ENCODE assay signal across 9 mouse cellular contexts in genomic region chr1:130979455-130979854, GRCm38 (mm10). TPM values are rescaled to one million over a fixed set of nuclear protein-coding genes. Genes with fewer than 3 reads are reported as not detected.
A peak's percentile ranks its signal among the peaks of the same experiment; 100 is the strongest.
DNase-seq lines count a peak whose midpoint lies in the region; ATAC-seq and TF ChIP-seq lines count a peak whose summit lies in the region.
"Had no signal": no experiment of that assay in that cellular context is flagged by ENCODE, and none has a peak within 500 bp of the region (broad histone marks: within the 10 kb centered on the region; RNA-seq: fewer than 3 reads in every experiment).

No protein-coding gene starts in this region.

- no peak for TF ChIP-seq POLR2A in kidney, adult 2 months (IDR thresholded peaks at IDR 0.05; ENCODE audit: low read depth, low read length)
- no peak for TF ChIP-seq POLR2A in CH12.LX (IDR thresholded peaks at IDR 0.05; ENCODE audit: low read depth, low read length)

- H3K27ac ChIP-seq in kidney, adult 2 months (ENCODE audit: insufficient read depth, low read depth, low read length): no peak overlapping the region
- no peak overlapping the region for H3K27ac ChIP-seq in CH12.LX (ENCODE audit: insufficient read depth, low read depth)
- no peak overlapping the region for H3K27ac ChIP-seq in layer of hippocampus, adult 2 months
- H3K27ac ChIP-seq in forebrain, embryonic 12.5 days: no peak overlapping the region
- H3K27ac ChIP-seq: lung, embryonic 15.5 days had no signal

- TF ChIP-seq RAD21 in CH12.LX (IDR thresholded peaks at IDR 0.05; ENCODE audit: low read depth, low read length): peak; percentile 76

- H3K36me3 ChIP-seq in kidney, adult 2 months (ENCODE audit: control insufficient read depth, insufficient read depth, low read length): no peaks in the 10 kb centered on the region
- H3K36me3 ChIP-seq in CH12.LX (replicated peaks in 1 of 2; ENCODE audit: control insufficient read depth in 1 of 2, insufficient read depth in 1 of 2, low read length in 1 of 2): no peaks in the 10 kb centered on the region
- no peaks in the 10 kb centered on the region for H3K36me3 ChIP-seq in forebrain, embryonic 12.5 days (replicated peaks)
- H3K36me3 ChIP-seq: lung, embryonic 15.5 days had no signal

- WGBS in kidney, adult 2 months: 47% methylated on average over 1 of the region's 1 CpGs
- 60% methylated on average over 1 of the region's 1 CpGs for WGBS in forebrain, embryonic 12.5 days

- peak; percentile 74 for TF ChIP-seq CTCF in kidney, adult 2 months (conservative IDR thresholded peaks at IDR 0.05; ENCODE audit: insufficient read depth, insufficient read length, low read depth, low read length)
- TF ChIP-seq CTCF in CH12.LX (conservative IDR thresholded peaks at IDR 0.05 in 1 of 2, IDR thresholded peaks at IDR 0.05 in 1 of 2; ENCODE audit: low read depth in 2 of 2, low read length in 2 of 2): peak; percentile 85 to 89
- TF ChIP-seq CTCF in layer of hippocampus, adult 2 months (conservative IDR thresholded peaks at IDR 0.05): peak; percentile 88

- dilution Hi-C loops in CH12.LX (cut with MboI; ENCODE audit: extremely low pct_ligation_motif_present, extremely low pct_unique_long_range_greater_than_20kb, low sequenced_read_pairs): no loop called here

- H3K79me2 ChIP-seq in CH12.LX (replicated peaks; ENCODE audit: control insufficient read depth, extremely low read depth, insufficient read depth, poor library complexity, severe bottlenecking): no peaks in the 10 kb centered on the region

- no peak for TF ChIP-seq EP300 in CH12.LX (IDR thresholded peaks at IDR 0.05; ENCODE audit: low read length)

- H3K4me2 ChIP-seq in CH12.LX (ENCODE audit: insufficient read depth, low read depth, poor library complexity, severe bottlenecking): no peak overlapping the region
- H3K4me2 ChIP-seq in forebrain, embryonic 12.5 days: no peak overlapping the region
- H3K4me2 ChIP-seq: lung, embryonic 15.5 days had no signal

- no peaks in the 10 kb centered on the region for H3K27me3 ChIP-seq in kidney, adult 2 months (replicated peaks; ENCODE audit: control insufficient read depth, insufficient read depth, low read length)
- H3K27me3 ChIP-seq in CH12.LX (replicated peaks): no peaks in the 10 kb centered on the region
- H3K27me3 ChIP-seq in forebrain, embryonic 12.5 days: no peaks in the 10 kb centered on the region
- H3K27me3 ChIP-seq: lung, embryonic 15.5 days had no signal

- no peak overlapping the region for H3K9ac ChIP-seq in CH12.LX (ENCODE audit: insufficient read depth, low read depth)
- no peak overlapping the region for H3K9ac ChIP-seq in forebrain, embryonic 12.5 days
- H3K9ac ChIP-seq: lung, embryonic 15.5 days had no signal

- ATAC-seq in forebrain, embryonic 12.5 days (ENCODE audit: low FRiP score): no peak

- no peak overlapping the region for H3K4me3 ChIP-seq in kidney, adult 2 months (ENCODE audit: insufficient read depth, low read depth, low read length)
- H3K4me3 ChIP-seq in CH12.LX (replicated peaks in 1 of 3; ENCODE audit: low read depth in 2 of 3, low read length in 2 of 3, poor library complexity in 1 of 3): no peak overlapping the region
- H3K4me3 ChIP-seq in layer of hippocampus, adult 2 months: no peak overlapping the region
- H3K4me3 ChIP-seq in forebrain, embryonic 12.5 days (replicated peaks): no peak overlapping the region
- H3K4me3 ChIP-seq: lung, embryonic 15.5 days had no signal

- peak; percentile 52 for DNase-seq in kidney, adult 2 months
- no peak for DNase-seq in kidney, adult 11 months
- peak; percentile 74 for DNase-seq in CH12.LX (ENCODE audit: extremely low read depth)
- peak; percentile 53 for DNase-seq in adrenal gland, postnatal 10 days
- DNase-seq in embryo, embryonic 11.5 days (ENCODE audit: low read depth, low spot score): peak; percentile 40
- peak; percentile 41 to 67 for DNase-seq in layer of hippocampus, adult 2 months (ENCODE audit: low spot score in 2 of 2)
- DNase-seq in natural killer cell, adult 2 months (ENCODE audit: low spot score in 2 of 2): peak; percentile 34 to 72

- H3K9me3 ChIP-seq in CH12.LX (replicated peaks; ENCODE audit: low read length): no peaks in the 10 kb centered on the region
- no peaks in the 10 kb centered on the region for H3K9me3 ChIP-seq in forebrain, embryonic 12.5 days
- H3K9me3 ChIP-seq: lung, embryonic 15.5 days had no signal

- H3K4me1 ChIP-seq in kidney, adult 2 months (ENCODE audit: control insufficient read depth, insufficient read depth, low read length): no peaks in the 10 kb centered on the region
- H3K4me1 ChIP-seq in CH12.LX (ENCODE audit: control insufficient read depth in 1 of 2, insufficient read depth in 2 of 2): peaks cover 0 to 12% of the 10 kb centered on the region in 2 experiments; a peak in 2 of 4 replicates
- no peaks in the 10 kb centered on the region for H3K4me1 ChIP-seq in forebrain, embryonic 12.5 days
- H3K4me1 ChIP-seq: lung, embryonic 15.5 days had no signal

- in situ Hi-C loops in CH12.LX (cut with MboI; ENCODE audit: low pct_ligation_motif_present, low pct_unique_long_range_greater_than_20kb, low sequenced_read_pairs): no loop called here

TF ChIP-seq in CH12.LX, 34 proteins besides CTCF, POLR2A, EP300 and RAD21:
- TF ChIP-seq ZC3H11A (IDR thresholded peaks at IDR 0.05; ENCODE audit: low read depth, low read length): peak; percentile 19; the same call in 1 of the 2 replicates
- no peak for TF ChIP-seq JUN (IDR thresholded peaks at IDR 0.05; ENCODE audit: insufficient read depth, low read depth, low read length)
- TF ChIP-seq SIN3A (IDR thresholded peaks at IDR 0.05; ENCODE audit: low read length): no peak
- TF ChIP-seq RCOR1 (conservative IDR thresholded peaks at IDR 0.05; ENCODE audit: low read depth, low read length): no peak
- TF ChIP-seq SMC3 (IDR thresholded peaks at IDR 0.05; ENCODE audit: low read depth, low read length): peak; percentile 87
TF ChIP-seq in CH12.LX: peak in this region for 2.

RNA-seq across cellular contexts. Expression of gene Il19, which starts 39.5 kb away (rescaled TPM):
- not detected in 2 replicates for polyA plus RNA-seq in kidney, adult 2 months (2012; rRNA removed)
- 0.21 TPM in 1 of 2 replicates, not detected in the other for total RNA-seq in CH12.LX (2012; rRNA removed)
- 0.38 and 0.39 TPM in 2 replicates for total RNA-seq in CH12.LX (2014; rRNA removed)
- polyA plus RNA-seq in CH12.LX (2012; ENCODE audit: insufficient read length, low read depth): not detected in 2 replicates
- total RNA-seq in adrenal gland, postnatal 10 days (2021): not detected
- not detected for total RNA-seq in layer of hippocampus, adult 2 months (2021)
- polyA plus RNA-seq in forebrain, embryonic 12.5 days (2016; fragmentation: Nextera tagmentation; extraction: Ambion mirVana): not detected in 2 replicates
- polyA plus RNA-seq: lung, embryonic 15.5 days had no signal

RNA-seq across cellular contexts. Expression of gene Il10, which starts 40.2 kb away (rescaled TPM):
- not detected in 2 replicates for polyA plus RNA-seq in kidney, adult 2 months (2012; rRNA removed)
- 389 and 399 TPM in 2 replicates for total RNA-seq in CH12.LX (2012; rRNA removed)
- total RNA-seq in CH12.LX (2014; rRNA removed): 903 and 969 TPM in 2 replicates
- polyA plus RNA-seq in CH12.LX (2012; ENCODE audit: insufficient read length, low read depth): 236 and 284 TPM in 2 replicates
- not detected for total RNA-seq in adrenal gland, postnatal 10 days (2021)
- not detected for total RNA-seq in layer of hippocampus, adult 2 months (2021)
- polyA plus RNA-seq in forebrain, embryonic 12.5 days (2016; fragmentation: Nextera tagmentation; extraction: Ambion mirVana): not detected in 2 replicates

Comparison
In these comparisons a context has a peak if more than half of its experiments do, and no peak if none do; other contexts are left out.
1. RNA of gene Il10, which starts 40.2 kb away (total RNA-seq): 389 to 969 TPM in CH12.LX; not detected in adrenal gland, postnatal 10 days and not detected in layer of hippocampus, adult 2 months; every median in the first group is over 100 times any median in the second.
2. Peak in every context shown above with its lines, with median percentiles within 50 percentile points of each other: CTCF ChIP-seq.